Mouse (Mus musculus): Measurements from ENCODE around the gene Macrod2.

The Macrod2 gene

DNA sequence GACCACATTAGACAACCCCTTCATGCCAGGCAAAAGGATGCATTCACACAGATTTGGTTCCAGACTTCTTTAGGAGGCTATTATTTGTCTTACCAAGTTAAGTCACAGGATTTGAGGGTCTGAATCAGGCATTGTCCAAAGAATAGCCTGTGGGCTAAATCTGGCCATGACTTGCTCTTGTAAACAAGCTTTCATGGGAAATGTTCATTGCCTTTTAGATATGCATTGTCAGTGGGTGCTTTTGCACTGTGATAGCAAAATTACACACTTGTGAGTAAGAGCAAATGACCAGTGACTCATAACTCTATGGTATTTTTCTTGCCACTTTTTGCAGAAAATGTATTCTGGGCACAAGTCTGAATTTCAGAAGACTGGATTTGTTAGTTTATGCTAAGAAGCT, 1150.8 kb downstream of the Macrod2 start:
- no peak for DNase-seq

DNA sequence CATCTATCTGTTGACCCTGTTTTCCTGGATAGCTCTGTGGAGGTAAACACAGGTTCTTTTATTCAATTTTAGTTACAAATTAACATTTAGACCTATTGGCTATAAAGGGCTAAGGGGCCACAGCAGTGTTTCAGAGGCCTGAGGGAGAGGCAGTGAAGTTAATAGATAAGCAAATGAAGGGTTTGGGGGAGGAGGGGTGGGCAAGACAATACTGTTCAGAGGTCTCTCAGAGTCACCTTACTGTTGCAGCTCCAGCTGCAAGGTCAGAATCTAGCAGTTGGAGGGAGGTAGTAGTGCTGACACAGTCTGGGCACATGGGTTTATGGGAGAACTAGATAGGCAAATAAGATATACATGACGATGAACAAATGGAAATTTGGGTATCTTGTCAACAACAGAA, 1156.6 kb downstream of the Macrod2 start:
- no peak for DNase-seq

DNA sequence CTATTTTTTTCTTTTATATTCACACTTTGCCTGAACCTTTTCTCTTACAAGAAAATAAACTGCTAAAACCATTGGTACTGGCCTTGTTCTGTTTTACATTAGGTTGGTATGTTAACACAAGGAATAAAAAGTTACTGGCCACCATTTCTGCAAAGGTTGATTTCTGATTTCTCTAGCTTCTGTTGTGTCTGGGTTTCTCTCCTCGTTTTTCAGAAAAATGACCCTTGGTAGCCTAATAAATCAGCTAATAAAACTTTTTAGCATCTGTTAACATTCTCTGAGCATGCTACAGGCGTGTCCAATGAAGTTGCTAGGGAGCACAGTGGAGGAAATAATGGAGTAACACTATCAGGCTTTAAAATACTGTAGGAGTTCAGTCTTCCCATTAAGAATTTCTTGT, 1161.6 kb downstream of the Macrod2 start:
- no peak for DNase-seq

DNA sequence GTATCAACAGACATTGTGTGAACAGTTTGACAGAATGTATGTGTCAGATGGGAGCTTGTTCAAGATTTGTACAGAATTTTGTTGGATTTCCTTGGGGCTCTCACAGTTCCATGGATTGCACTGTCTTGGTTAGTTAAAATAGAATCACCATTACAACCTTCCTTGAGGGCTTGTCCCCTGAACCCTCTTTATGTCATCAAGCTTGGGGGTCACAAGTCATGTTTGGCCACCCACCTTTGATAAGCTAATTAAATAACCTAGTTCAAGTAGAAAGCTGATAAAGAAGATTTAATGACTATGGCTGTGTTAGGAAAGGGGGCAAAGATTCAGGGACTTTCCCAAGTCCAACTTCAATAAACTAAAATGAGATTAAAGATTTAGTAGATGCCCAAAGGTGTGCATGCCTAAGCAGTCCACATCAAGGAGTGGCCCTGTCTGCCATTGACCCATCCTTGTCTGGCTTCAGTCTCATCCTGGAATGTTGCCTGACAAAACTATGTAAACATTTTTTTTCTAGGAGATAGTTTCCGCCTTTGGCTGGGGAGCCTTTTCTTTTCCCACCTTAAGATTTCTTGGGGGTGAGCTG, 1163.2 kb downstream of the Macrod2 start:
- no peak for DNase-seq

DNA sequence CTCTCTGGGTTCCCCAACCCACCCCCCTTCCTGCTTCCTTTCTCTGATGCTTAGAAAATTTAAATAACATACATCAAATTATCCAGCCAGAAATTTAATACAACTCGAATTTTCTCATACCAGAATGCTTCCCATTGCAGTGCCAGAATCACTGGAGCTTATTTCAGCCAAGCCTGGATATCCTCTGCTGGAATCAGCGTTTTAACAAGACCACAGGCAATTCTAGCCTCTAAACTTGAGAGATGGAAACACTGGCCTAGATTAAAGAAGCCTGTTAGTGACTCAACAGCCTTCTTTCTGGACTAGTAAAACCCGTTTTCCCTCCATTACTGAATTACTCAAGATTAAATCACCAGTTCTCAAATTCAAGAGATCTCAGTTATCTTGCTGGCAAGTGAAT, 1170.9 kb downstream of the Macrod2 start:
- DNase-seq = no peak

DNA sequence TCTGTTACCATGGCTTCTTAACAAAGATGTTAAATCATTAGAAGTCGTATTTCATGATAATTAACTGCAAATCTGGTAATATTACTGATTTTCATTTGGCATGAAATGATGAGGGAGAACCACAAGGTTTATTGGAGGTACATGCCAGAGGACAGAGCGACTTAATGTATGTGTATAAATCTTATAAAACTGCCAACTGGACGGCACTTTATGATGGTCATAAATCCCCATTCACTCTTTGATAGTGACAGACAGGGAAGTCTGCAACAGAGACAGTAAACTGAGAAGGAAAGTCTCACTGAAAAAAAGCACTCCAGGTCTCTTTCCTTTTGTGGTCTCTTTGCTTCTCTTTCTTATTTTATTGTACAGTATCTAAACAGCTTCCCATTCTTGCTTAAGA, 1176.3 kb downstream of the Macrod2 start:
- DNase-seq = no peak

DNA sequence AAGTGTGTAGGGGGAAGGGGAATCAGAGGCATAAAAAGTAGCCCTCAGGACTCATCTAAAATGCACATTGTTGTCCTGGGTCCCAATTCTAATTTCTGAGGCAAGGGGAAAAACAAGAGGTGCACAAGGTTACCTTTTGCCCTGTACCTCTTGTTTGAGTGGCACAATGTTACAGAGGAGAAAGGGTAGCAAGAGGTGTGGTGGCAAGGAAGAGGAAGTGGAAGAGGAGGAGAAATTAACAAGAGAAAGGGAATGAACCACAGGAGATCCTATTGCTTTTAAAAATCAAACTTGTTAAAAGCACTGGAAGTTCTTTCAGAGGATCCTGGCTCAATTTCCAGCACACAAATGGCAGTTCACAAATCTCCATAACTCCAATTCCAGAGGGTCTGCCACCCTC, 1183.1 kb downstream of the Macrod2 start:
- no peak for DNase-seq

DNA sequence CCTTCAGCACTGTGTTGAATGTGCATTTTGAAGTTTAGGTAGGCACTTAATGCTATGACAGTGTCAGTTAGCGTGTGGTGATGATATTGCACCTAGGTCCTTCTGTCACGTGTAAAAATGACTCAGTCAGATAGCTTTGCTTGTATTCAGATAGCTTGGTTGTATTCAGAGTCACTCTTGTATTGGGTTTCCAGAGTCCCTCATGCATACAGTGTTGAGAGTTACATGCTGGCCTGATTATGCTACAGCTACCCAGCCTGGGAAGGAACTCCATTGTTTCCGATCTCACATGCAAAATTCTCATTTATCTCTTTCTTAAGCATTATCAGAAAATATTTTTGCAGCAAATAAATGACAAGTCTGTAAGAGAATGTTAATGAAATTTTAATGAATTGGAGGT, 1187.3 kb downstream of the Macrod2 start:
- DNase-seq = no peak

DNA sequence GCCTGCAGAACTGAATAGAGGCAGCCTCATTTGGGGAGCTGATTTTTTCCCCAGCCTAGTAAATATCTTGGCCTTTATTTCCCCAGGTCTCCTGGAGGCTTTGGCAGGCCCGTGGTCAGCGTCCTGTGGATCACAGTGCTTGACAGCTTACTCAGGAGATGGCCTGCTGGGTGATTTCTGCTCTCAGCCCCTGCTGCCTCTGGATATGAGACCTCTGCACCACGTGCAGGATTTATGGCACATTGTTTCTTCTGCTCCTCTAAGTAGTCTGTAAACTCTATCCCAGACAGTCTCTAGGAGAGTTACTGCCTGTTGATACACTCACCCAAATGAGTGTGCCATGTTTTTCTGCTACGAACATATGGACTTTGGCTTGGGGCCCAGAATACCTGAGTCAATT, 1187.8 kb downstream of the Macrod2 start:
- DNase-seq = no peak

DNA sequence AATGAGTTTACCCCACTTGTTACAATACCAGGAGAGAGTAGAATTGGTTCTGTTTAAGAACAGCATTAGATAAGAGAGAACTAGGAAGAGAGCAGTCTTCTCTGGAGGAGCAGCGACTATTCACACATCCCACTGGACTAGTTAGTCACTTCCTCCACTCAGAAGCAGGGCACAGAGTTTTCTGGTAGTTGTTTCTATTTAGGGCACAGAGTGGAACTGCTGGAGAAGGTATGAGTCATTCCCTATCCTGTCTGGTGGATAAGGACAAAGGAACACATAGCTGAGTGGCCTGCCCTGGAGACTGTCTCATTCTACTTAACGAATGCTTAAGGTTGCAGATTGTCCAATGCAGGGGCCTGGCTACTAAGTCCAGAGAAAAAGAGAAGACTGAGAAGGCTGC, 1192.2 kb downstream of the Macrod2 start:
- no peak for DNase-seq

DNA sequence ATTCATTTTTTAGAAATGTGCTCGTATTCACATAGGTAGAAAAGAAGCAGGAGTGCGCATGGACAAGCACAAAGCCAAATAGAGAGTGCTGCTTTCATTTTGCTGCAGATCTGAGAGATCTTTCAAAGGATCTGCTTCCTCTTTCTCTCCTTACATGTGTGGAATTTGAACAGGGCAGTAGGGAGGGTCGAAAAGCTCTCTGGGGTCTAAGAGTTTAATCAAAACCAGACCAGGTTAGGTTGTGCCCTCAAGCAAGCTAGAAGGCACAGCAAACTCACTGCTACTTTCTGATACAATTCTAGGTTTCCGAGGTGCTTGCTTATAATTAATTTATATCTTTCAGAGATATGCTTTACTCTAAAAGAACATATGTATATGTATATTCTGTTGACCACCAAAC, 1196.2 kb downstream of the Macrod2 start:
- DNase-seq = no peak

DNA sequence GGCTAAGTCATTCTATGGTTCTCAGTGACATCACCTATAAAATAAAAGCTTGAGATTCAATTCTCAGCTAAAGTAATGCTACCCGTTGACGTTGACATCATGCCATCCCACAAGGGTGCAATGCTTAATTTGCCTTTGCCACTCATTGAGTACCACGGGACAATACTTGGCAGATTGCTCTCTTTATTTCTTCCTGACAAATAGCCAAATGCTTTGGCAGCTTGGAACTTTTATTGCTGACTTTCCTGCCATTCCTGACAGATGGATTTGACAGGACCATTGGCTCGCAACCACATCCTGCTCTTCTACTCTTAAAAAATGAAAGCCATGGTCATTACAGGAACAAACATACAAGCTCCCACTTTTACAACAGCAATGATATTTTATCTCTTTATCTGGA, 1199.7 kb downstream of the Macrod2 start:
- DNase-seq = no peak

DNA sequence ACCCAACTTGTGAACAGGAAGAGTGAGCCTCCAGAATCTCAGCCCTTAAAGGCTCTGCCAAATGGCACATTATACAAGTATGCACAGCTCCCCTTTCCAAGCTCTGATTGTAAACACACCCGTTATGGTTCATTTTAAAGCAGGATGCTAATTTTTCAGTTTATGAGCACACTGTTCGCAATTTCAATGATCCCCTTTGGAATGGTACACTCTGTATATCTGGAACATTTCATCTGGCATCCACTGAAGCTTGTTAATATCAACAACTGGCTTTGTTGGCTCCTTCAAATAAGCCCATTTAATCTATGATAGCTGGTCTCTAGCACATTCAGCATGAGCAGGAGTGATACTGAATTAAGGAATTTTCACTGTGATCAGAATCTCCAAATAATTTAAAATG, 1222.6 kb downstream of the Macrod2 start:
- DNase-seq = no peak

DNA sequence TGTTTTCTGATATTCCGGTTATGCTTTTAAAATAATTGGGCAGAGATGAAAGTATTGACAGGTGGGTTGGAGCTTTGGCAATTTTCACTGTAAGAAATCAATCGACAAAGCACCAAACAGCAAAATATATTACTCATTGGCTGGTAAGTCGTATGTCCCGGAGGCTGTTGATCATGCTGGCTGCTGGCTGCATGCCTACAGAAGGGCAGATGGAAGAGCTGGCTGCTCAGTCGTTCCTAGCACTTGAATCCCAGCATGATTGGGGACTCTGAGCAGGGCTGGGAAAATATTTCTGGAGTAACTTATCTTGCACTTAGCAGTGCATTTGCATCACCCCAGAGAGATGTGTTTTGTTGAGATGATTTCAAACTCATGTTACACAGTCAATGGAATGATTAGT, 1223.1 kb downstream of the Macrod2 start:
- DNase-seq = no peak

DNA sequence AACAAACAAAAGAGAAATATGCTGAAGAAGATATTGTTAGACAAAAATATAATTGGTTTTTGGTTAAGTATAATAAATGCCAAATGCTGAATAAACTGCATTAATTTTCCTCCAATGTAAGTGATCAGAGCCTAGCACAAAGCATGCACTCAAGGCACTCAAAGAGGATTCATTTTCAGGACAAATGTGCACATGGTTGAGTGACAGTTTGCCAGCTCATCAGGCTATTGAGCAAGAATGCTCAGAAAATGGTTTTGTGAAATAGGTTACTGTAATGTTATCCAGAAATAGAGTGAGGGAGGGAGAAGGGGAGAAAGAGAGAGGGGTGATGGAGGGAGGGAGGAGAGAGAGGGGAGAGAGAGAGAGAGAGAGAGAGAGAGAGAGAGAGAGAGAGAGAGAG, 1268.9 kb downstream of the Macrod2 start:
- no peak for DNase-seq

DNA sequence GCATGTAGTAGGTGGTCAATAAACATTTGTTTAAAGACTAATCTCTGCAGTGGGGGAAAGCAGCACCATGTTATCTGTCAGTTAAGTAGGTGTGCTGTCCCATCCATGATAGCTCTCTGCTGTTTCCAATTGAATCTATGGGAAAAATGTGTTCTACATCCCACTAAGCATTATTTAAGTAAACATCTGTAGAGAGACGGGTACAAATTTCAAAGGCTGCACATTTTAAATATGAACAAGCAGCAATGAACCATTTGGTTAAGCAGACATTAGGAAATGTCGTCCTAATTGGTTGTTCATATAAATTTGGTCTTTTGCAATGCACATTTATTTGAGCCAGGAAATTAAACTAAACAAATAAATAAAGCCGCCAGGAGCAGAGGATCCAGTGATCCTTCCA, 1277.7 kb downstream of the Macrod2 start:
- no peak for DNase-seq

DNA sequence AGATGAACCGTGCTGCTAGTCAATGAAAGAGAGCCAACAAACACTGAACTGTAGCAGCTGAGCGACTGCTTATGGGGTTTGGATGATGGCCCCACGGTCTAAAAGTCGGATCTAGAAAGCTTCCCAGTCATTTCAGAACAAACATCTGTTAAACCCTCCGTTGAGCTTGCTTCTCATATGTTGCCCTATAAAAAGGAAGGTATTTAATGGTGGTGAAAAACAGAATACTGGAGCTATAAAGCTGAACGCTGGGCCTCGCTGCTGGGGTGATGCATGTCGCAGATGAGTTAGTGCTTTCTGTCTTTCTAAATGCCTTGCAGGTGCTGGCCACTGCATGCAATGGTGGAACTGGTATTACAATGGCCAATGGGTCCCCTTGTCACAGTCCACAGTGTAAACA, 1278.3 kb downstream of the Macrod2 start:
- no peak for DNase-seq

DNA sequence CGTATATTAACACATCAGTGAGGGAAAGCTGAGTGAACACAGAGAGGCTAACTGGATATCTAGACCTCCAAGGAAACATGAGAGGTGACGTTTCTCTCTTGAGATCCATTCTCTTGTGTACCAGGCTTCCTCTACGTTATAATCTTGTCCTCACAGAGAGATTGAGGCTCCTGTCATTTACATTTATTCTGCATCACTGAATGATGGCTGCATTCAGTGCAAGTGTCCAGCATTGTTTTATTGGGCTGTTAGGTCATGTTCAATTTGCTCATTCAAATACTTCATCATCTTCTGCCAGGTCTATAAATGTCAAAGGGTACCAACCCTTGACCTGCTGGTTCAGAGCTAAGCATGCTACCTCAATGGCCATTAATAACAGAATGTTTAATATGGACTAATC, 1302.4 kb downstream of the Macrod2 start:
- DNase-seq = no peak

DNA sequence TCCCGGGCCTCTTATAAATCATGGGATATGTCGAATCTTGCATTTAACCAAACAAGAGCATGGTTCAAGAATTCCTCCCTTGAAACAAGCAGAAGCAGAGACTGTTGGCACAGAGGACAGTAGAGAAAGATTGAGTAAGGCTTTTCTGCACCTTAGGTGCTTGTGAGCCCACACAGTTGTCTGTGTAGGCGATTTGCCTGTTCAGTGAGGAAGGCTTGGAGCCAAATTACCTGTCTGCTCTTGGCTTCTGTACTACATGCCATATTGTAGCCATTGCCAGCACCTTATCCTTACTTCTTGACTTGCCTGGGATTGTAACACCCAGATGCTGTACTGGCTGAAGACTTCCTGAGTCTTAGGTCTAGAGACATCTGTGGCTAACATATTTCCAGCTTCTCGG, 1303.2 kb downstream of the Macrod2 start:
- DNase-seq = no peak

DNA sequence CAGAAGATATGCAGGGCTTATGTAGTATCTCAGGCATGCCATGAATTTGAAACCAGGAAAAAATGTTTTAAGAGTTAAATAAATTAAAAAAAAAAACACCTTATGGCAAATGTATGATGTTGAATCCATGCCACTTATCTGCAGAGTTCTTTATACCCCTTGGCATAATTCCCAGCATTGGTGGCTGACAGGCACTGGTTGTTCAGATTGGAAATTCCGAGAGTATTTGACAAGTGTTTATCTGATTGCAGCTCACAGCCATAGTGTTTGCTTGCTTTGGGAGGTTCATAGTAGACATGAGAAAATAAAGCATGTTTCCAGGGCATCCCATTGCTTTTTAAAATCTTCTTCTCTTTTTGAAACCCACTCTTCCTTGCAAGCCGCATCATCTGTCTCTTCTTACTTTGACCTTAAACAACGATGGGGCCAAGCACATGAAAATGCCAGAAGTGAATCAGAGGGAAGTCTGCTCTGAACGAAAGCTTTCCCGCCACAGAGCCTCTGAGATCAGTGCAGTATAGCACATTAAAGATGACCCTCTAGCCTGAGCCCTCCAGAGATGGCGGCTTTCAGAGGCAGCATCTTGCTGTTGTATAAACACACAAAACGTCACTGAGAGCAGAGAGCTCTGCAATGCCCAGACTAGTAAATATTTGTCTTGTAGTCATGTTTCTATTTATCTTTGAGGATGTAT, 1305.8 kb downstream of the Macrod2 start:
- no peak for DNase-seq

DNA sequence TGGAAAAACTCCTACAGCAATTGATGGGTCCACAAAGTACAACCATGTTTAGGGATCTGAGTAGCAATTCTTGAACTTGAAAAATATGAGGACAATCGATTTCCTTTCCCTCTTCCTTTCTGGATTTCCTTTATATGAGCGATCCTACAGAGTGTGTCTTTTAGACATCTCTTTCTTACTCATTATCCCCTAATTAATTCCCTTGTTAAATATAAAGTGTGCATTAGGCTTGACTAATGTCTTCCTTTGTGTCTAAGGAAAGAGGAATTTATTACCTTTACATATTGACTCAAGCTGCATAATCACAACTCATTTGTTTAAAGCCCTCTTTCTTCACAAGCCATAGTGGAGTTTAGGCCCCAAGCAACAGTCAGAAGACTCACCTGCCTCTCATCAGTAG, 1316.7 kb downstream of the Macrod2 start:
- no peak for DNase-seq

DNA sequence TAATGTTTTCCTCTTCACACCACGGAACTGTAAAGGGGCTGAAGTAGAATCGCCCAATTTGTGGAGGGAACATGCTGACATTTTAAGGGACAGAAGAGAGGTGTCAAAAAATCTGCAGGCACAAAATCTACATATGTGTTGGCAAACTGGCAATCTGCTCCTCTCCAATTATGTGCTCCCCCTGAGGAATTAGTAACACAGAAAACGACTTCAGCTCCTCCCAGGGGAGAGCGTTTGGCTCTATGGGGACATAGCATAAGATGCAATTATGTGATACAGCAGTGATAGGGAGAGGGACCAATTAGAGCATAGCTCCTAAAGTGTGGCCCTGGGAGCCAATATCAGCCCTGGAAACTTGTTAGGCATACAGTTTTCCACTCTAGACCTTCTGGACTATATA, 1317.2 kb downstream of the Macrod2 start:
- no peak for DNase-seq

DNA sequence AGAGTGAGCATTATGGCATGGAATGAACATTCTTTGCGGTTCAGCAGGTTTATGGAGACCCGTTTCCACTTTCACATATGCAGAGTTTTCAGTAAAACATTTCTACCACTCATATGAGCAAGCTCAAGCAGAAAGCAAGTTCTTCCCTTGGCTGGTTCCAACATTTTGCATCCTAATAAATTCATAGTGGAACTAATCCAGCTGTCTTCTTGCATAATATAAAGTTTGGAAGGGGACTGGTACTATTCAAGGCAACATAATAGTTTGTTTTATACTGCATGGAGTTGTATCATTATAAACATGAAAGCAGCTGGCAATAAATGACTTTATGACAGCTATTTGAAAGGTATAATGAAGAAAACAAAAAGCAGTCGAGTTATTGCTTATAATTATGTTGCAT, 1320.0 kb downstream of the Macrod2 start:
- DNase-seq = no peak

DNA sequence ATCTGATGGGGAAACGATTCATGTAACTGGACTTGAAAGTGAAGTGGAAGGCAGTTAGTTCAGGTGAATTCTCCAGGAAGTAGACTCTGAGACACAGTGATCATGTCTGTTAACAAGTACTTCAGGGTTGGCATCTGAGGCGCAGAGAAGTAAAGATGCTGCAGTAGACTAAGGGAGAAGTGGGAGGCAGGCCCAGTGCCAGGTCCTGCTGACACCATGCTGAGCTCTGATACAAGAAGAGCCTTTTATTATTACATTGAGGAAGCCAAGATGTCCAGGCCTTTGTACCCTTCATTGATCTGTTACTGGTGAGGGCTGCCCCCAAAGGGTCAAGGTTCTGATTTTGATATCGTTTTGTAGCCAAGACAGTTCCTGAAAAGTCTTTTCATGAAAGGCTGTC, 1327.4 kb downstream of the Macrod2 start:
- DNase-seq = no peak

DNA sequence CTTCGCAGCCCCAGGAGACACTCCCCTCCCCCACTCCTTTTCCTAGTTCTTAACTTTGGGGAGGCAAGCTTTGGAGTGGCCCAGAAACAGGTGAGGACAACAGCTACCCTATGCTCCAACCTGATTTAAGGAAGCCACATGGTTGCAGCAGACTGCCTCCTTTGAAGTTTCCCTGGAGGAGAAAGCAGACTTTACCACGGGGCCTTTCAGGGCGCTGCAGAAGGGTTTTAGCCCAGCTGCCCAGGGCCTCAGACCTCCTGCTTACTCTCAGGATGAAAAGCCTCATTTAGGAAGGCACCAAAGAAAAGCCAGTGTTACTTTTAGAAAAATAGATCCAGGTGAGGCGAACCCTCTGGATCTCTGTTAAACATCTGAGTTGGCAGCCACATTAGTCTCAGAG, 1333.9 kb downstream of the Macrod2 start:
- DNase-seq = no peak
